ENCODE assay signal across 18 mouse cellular contexts in the genomic region with DNA sequence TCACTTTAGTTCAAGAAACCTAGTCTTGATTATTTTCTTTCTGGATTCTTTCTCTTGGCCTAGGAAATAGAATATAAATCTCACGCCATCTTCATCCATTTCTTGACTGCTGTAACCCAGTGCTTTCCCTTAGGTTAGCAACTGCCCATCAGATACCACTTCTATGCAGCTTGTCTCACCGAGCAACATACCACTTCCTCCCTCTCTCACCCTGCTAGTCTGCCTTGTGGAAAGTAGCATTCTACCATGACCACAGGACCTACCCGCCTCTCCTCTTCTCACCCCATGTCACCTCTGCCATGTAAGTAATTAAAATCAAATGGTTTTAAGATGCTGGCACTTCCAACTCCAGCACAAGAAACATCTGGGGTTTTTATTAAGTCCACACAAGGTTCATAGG.
DNase-seq lines count a peak whose midpoint lies in the region; ATAC-seq and TF ChIP-seq lines count a peak whose summit lies in the region.
"Had no signal": no experiment of that assay in that cellular context is flagged by ENCODE, and none has a peak within 500 bp of the region (broad histone marks: within the 10 kb centered on the region; RNA-seq: fewer than 3 reads in every experiment).

No protein-coding gene starts in this region.

- no peak for TF ChIP-seq EP300 in stomach, postnatal 0 days (optimal IDR thresholded peaks at IDR 0.05)

- ATAC-seq in stomach, postnatal 0 days (ENCODE audit: low FRiP score, low TSS enrichment) = no peak
- no peak for ATAC-seq in frontal cortex, adult (ENCODE audit: low TSS enrichment)
- ATAC-seq: hindbrain, postnatal 0 days; liver, postnatal 0 days; Patski had no signal

- H3K27me3 ChIP-seq in megakaryocyte, embryonic 14.5 days (replicated peaks) = no peaks in the 10 kb centered on the region
- no peaks in the 10 kb centered on the region for H3K27me3 ChIP-seq in stomach, postnatal 0 days (ENCODE audit: control insufficient read depth, insufficient read depth, low read length)
- H3K27me3 ChIP-seq: heart, embryonic 12.5 days; Patski had no signal

- H3K36me3 ChIP-seq in megakaryocyte, embryonic 14.5 days (replicated peaks; ENCODE audit: low read length) = peaks cover 2% of the 10 kb centered on the region
- no peaks in the 10 kb centered on the region for H3K36me3 ChIP-seq in stomach, postnatal 0 days (ENCODE audit: control insufficient read depth, insufficient read depth, low read length)
- H3K36me3 ChIP-seq: heart, embryonic 12.5 days; midbrain, embryonic 10.5 days had no signal

- no peak overlapping the region for H3K4me2 ChIP-seq in stomach, postnatal 0 days (replicated peaks; ENCODE audit: low read depth)
- H3K4me2 ChIP-seq: heart, embryonic 12.5 days had no signal

- H3K4me1 ChIP-seq in brown adipose tissue, adult 24 weeks (ENCODE audit: control insufficient read depth, insufficient read depth, insufficient read length, low read length) = no peaks in the 10 kb centered on the region
- peaks cover 41% of the 10 kb centered on the region for H3K4me1 ChIP-seq in megakaryocyte, embryonic 14.5 days
- no peaks in the 10 kb centered on the region for H3K4me1 ChIP-seq in stomach, postnatal 0 days (replicated peaks; ENCODE audit: control insufficient read depth, insufficient read depth)
- H3K4me1 ChIP-seq: heart, embryonic 12.5 days; midbrain, embryonic 10.5 days had no signal

- WGBS in stomach, postnatal 0 days = 76% methylated on average over 3 of the region's 3 CpGs

- peak overlapping the region; percentile 56; the same call in 1 of the 2 replicates for H3K27ac ChIP-seq in brown adipose tissue, adult 24 weeks (replicated peaks; ENCODE audit: low read depth, low read length)
- no peak overlapping the region for H3K27ac ChIP-seq in stomach, postnatal 0 days (replicated peaks)
- H3K27ac ChIP-seq: hindbrain, postnatal 0 days; midbrain, embryonic 10.5 days had no signal

- DNase-seq in 3134 (ENCODE audit: extremely low read depth, insufficient read length, low spot score) = peak; percentile 10
- DNase-seq in CD4-positive helper T cell, adult 2 months (ENCODE audit: low read depth, low spot score) = peak; percentile 62
- no peak for DNase-seq in right cerebral cortex, postnatal 25 days
- DNase-seq in right cerebral cortex, postnatal 10 days (ENCODE audit: low spot score in 2 of 2) = no peak
- DNase-seq in stomach, postnatal 0 days (ENCODE audit: low spot score) = no peak
- DNase-seq: cerebellum, adult 9-10 months; heart, postnatal 4 days; kidney, adult 2 months; liver; liver, postnatal 0 days; lung, postnatal 14 days had no signal

- no peaks in the 10 kb centered on the region for H3K9me3 ChIP-seq in megakaryocyte, embryonic 14.5 days
- no peaks in the 10 kb centered on the region for H3K9me3 ChIP-seq in stomach, postnatal 0 days (ENCODE audit: control insufficient read depth, low read length)
- H3K9me3 ChIP-seq: heart, embryonic 12.5 days; midbrain, embryonic 10.5 days had no signal

- no peak overlapping the region for H3K4me3 ChIP-seq in brown adipose tissue, adult 24 weeks (ENCODE audit: insufficient read depth, low read depth, low read length)
- H3K4me3 ChIP-seq in megakaryocyte, embryonic 14.5 days (replicated peaks) = peak overlapping the region; percentile 35
- no peak overlapping the region for H3K4me3 ChIP-seq in stomach, postnatal 0 days (ENCODE audit: low read depth, low read length)
- H3K4me3 ChIP-seq: heart, embryonic 12.5 days; midbrain, embryonic 10.5 days had no signal

- no peak for TF ChIP-seq CTCF in stomach, postnatal 0 days (IDR thresholded peaks at IDR 0.05; ENCODE audit: low read depth)

- H3K9ac ChIP-seq in stomach, postnatal 0 days (ENCODE audit: low read length) = no peak overlapping the region
- H3K9ac ChIP-seq: heart, embryonic 12.5 days; liver, postnatal 0 days had no signal

Comparison
In these comparisons a context has a peak if more than half of its experiments do, and no peak if none do; other contexts are left out.
1. DNase-seq: peak in 3134 (single experiment) and CD4-positive helper T cell, adult 2 months (single experiment); none in right cerebral cortex, postnatal 25 days (single experiment), right cerebral cortex, postnatal 10 days (0 of 2) and stomach, postnatal 0 days (single experiment).